Mouse (Mus musculus) heart, postnatal 0 days (tissue): Measurements from ENCODE around the gene Twf2.

Experiments
- CTCF ChIP-seq: IDR thresholded peaks from 2 replicates; pipeline ENCODE4 v1.5.1; 2016; ENCODE audit warnings: antibody characterized with exemption, control low read depth, low read depth
- EP300 ChIP-seq: IDR thresholded peaks from 2 replicates; pipeline ENCODE4 v1.6.1; 2016; ENCODE audit warnings: antibody characterized with exemption, low read depth

- TF ChIP-seq CTCF (no peak), EP300 (no peak)
Observed at GRCm38 (mm10) chr9:106154106-106154505, 48.8 kb upstream of the Twf2 start.
